Mouse (Mus musculus) adrenal gland (tissue): Measurements from ENCODE around the gene Smad1.

Experiments used
- intact Hi-C: fragments of 180-260 bp; cut with DNase I; formaldehyde crosslinking; loops from one replicate; pipeline ENCODE4 v1.15.1; 2025

The Smad1 gene

DNA sequence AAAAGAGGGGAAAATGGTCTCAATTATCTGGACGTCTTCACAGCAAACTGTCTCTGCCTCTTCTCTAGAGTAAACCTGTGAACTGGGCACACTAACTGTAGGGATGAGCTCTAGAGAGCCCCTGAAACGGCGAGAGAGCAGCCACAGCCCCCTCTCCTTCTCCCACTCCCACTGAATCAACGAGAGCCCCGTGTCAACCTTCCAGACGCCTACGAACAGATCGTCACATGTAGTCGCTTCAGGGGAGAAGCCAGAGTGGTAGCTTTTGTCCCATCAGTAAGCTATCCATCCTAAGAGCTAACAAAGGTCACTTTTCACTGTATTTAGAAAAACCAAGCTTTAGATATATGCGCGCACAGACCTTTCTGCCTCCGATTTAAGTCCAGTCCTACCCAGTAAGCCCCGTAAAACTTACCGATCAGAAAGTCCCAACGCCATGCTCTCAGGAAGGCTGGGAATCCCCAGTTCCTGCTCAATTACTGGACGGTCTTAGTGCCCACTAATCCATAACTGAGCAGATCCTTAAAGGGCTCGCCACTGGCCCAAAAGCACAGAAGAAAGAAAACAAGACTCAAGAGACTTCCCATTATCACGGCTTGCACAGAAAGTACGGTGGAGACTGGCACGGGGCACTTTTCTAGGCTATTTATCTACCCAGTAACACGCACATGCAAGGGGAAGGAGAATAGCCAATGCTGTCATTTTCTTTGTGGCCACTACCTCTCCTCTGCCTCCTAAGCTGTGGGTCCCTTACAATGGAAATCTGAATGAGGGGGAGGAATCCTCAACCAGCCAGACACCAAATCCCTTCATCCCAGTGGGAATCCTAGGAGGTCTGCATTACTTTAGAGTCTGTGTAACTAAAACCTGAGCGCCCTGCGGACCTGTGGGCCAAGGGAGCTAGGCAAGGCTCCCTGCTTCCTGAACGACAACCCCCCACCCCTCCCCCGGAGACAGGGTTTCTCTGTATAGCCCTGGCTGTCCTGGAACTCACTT is 14.7 kb downstream of the Smad1 start:
- intact Hi-C loops: no loop called here

DNA sequence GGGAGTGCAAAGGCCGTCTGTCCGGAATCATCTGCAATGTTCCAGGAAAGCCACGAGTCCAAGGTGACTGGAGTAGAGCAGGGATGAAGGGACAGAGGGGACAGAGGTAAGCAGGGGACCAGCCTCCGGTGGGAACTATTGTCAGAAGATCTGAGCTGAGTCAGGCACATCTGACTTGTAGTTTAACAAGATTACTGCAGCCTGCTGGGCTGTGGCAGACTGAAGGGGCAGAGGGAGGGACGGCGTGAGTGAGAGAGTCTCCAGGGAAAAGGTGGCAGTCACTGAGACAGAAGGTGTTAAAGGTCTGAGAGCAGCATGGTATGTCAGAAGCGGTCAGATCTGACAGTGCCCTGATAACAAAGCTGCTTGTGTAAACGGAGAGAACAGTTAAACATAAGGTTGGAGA is 16.5 kb downstream of the Smad1 start:
- intact Hi-C loops: no loop called here

DNA sequence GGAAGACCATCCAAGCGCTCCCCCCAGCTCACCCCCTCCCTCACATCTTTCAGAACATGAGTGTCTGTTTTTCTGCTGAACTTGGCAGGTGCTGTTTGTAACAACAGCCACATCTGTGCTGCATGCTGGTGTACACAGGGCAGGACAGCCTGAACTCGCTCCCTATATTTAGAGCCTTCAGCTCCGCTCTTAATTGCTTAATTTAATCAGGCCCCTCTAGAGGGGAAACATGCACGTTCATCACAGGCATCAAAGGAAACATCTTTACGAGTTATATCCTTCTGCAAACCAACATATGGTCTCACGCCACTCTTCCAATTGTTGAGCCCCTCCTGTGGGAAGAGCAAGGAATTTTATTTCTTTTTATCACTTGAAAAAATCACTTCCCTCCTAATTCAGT is 17.5 kb downstream of the Smad1 start:
- intact Hi-C loops: no loop called here

DNA sequence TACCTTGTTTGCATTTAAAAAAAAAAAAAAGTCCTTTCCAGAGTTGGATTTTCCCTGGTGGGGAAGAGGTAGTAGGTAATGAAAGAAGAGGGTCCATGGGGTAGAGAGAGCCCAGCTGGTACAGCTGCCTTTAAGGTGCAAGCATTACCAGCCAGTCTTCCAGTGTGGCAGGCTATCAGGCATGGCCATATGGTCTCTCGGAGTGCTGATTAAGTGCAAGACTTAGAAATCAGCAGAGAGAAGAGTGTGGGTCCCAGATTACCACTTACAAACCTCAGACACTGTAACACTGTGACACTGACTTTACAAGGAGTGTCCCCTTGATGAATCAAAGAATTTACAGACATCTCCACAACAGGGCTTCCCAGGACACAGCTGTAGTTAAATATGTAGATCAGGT is 18.9 kb downstream of the Smad1 start:
- intact Hi-C loops: no loop called here

DNA sequence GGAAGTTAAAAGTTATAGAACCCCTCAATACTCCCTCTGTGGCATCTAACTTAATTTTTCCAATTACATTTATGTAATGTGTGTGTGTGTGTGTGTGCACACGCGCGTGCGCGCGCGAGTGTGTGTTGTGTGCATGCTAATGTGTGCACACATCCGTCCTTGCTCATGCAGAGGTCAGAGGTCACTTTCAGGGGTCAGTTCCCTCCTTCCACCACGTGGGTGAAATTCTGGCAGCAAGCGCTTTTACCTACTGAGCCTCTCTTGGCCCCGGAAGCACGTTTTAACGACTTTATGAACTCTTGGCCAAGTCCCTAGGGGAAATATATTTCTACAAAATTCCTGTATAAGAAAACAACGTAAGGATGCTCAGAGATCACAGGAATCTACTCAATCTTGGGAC is 19.3 kb downstream of the Smad1 start:
- intact Hi-C loops: no loop called here

DNA sequence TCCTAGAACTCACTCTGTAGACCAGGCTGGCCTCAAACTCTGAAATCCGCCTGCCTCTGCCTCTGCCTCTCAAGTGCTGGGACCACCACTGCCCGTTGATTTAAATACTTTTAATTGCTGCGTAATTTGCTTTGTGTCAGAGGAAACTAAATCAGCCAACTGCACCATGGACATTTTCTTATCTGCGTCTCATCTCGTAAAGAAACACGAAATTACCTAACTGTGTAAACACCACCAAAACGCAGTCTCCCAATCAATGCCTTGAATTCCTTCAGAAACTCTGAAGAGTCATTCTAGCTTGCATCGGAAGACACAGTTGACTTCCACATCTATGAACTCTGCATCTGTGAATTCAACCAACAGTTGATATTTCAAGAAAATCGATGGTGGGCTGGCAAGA is 22.7 kb downstream of the Smad1 start:
- intact Hi-C loops: no loop called here

DNA sequence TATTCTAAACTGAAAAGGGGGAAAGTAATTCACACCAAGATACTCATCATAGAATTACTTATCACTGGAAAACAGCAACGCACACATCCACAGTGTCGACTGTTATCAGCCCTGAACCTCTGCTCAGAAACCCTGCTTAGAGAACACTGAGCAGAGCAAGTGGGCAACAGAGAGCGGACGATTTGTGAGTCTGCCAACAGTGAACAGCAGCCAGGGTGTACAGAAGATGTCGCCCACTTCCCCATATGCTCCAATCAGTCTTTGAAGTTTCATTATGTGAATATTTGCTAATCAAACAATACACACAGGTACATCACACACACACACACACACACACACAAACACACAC is 23.6 kb downstream of the Smad1 start:
- intact Hi-C loops: no loop called here

DNA sequence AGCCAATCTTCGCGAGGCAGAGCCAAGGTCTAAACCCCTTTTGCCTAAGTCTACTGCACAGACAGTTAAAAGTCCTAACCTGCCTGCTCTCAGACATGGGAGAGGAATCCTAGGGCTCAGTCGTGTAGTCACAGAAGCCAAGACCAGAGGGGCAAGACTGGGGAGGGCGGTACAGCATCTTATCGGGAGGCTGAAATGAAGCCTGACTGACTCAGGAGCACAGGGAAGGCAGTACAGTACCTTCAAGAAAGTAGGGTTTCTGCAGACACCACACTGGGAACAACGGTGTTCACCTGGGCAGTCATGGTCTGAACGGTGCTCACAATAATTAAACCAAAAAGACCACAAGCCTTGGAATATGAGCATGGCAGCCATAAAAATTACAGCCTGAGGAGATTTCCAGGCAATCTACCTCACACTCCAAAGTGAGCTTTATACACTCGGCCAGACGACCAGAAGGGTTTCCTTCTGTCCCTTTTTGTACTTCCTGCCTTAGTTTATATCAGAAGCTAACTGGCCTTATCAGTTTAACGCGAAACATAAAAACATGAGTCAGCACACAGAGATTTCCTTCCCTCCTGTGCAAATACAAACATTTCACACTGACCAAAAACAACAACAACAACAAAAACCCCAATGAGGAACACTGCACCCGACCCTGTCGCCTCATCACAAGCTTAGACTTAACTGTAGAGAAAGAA is 24.1 kb downstream of the Smad1 start:
- intact Hi-C loops: no loop called here

DNA sequence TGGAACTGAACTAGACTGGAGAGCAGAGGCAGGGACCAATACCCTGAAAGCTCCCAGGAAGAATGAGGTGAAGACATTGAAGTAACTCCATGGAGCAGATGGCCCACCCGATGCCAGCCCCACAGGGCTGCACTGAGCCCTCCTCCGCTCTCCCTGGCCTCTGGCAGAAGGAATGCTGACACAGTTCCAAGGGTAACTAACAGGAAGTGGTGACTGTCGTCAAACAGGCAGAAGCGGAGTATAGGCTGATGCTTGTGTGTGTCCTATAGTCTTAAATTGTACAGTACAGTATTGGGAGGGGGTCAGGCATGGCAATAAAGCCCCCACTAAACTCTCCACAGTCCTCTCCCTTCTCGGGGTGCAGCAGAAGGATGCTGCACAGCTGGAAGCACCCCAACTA is 24.9 kb downstream of the Smad1 start:
- intact Hi-C loops: no loop called here

DNA sequence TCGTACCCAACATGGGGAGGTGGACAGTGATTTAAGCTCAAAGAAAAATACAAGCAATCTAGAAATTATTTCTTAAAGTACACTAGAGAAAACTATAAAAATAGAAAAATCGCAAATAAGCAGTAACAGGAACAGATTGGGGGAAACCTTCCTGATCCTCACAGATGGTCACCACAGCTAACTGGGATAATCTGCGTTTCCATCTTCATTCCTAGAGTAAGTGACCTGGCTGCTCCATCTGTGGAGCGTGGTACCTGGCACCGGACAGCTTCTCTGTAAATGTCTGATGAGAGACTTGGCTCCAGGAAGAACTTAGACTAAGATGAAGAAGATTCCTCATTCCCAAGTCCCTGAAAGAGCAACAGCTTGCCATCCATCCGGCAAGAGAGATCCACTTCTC is 25.8 kb downstream of the Smad1 start:
- intact Hi-C loops: no loop called here

DNA sequence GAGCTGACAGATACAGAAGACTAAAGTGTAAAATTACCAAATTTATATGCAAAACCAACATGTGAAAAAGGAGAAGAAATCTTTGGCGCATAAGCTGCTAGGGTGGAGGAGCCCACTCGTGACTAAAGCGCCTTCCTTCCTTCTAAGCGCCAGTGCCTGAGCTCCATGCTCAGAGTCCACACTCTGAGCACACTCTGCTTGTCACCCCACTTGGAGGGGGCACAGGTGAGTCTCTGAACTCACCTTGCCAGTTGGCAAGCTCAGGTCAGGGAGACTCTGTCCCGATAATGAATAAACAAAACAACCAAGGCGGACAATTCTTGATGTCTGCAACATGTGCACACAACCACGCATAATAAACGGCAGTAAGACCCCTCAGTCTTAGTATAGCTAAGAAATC is 26.4 kb downstream of the Smad1 start:
- intact Hi-C loops: no loop called here

DNA sequence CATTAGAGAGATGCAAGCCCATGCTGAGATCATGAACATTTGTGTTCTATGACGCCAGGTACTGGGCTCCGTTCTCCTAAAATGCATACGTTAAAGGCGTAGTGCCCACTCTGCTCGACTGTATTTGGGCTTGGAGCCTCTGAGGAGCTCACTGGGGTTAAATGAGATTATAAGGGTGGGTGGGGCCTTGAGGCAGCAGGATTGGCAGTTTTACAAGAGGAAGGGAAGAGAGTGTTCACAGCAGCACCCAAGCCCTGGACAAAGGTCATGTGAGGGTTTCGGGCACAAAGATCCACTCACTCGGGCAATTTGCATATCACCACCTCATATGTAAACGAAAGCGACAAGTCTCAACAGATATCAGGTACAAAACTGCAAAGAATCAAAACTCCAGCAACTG is 26.8 kb downstream of the Smad1 start:
- intact Hi-C loops: no loop called here

DNA sequence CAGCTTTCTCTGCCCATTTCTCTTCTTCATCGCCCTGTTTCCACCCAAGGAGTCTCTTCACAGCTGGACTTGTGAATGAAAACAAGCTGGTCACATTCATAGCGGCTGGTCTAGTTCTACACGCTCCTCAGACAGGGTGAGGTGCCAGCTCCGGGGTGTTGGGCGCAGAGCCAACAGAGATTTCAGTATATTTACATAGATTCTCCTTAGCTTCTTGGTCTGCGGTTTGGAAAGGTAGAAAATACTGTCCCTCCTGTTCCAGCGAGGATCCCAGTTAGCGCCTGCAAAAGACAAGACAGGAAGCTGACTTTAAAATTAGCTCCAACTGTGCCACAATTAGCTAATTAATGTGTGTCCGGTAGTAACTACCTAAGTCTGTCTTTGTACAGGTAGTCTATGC is 27.2 kb downstream of the Smad1 start:
- intact Hi-C loops: no loop called here

DNA sequence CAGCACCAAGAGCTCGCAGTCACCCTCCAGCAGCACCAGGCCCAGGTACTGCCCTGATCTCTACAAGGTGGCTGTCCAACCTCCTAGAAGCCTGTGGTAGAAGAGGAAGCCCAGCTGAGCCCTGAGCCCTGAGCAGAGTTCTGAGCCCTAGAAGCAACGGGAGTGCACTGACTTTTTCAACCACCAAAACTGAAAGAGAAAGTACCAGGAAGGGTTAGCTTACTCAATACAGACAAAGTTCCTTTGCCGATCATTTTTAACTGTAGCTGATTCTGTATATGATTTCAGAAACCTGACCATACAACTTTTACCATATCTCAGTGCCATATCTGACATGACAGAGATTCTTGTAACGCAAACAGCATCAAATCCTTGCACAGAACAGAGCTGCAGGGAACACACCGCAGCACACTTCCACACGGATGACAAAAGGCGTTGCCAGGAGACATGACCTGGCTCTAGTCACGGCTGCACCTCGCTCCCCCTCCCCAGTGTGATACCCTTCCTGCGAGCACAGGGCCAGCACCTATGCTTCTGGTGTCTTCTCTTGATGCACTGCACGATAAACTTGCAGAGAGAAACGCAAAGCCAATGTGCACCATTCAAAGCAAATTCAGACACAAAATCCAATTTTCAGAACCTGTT is 28.6 kb downstream of the Smad1 start:
- intact Hi-C loops: no loop called here

DNA sequence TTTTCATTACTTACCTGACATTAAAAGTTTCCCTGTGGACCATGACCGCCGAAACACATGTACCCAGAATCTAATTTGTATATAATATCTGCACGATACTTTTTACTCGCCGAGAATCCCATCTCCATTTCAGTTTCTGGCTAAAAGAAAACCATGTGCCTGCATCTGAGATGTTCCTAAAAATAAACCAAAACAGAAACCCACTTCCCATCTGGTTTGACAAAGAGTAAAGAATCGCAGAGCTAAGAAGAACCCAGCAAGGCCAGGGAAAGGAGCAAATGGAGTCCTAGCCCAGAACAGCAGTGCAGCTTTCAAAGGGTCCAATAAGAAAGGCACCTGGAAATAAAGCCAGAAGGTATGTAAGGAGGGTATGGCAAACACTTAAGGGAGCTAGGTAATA is 30.2 kb downstream of the Smad1 start:
- intact Hi-C loops: no loop called here

DNA sequence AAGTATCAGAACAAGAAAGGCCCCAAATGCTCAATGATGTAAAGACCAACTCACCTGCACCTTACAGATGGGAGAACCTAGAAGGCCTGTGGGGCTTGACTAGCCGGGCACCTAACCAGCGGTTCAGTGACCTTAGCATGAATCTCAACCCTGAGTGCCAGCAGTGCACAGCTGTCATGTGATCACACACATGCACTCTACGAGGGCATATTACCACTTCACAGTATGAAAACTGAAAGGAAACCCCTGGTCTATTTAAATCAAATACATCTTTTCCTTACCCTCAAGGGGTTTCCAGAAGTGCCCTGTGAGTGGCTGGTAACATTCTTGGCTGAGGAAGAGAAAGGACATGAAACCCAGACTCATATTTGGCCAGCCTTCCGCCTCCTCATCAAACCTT is 31.4 kb downstream of the Smad1 start:
- intact Hi-C loops: no loop called here

DNA sequence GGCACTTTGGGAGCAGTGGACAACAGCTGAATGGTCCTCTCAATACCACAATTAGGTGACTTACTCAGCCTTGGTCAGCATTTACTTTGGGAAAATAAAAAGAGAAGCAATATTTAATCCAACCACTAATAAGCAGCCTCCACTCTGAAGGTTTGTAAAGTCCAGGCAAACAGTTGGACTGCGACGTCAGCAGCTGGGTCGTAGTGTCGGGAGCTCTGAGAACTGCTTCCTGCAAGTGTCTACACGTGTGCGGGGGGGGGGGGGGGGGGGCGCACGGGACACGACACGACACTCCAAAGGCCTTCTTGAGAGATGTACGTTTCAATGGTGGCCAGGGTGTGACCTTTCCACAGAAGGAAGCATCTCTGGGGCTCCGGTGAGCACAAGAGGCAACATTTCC is 32.0 kb downstream of the Smad1 start:
- intact Hi-C loops: no loop called here

DNA sequence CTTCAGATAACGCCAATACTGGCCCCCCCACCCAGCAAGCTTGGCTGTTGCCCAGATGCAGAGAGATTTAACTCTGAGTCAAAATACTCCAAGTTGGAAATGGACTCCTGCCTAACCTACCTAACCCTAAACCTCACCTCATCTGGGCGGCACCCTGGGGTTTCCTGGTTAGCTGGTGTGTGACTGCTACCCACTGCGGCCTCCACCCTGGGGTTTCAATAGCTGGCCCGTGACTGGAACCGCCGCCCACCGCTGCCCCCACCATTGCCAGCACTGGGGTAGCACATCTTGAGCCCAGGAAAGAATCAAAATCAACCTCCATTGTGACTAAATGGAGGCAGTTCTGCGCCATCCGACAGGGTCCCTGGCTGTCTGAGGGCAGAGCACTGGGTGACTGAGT is 33.1 kb downstream of the Smad1 start:
- intact Hi-C loops: no loop called here

DNA sequence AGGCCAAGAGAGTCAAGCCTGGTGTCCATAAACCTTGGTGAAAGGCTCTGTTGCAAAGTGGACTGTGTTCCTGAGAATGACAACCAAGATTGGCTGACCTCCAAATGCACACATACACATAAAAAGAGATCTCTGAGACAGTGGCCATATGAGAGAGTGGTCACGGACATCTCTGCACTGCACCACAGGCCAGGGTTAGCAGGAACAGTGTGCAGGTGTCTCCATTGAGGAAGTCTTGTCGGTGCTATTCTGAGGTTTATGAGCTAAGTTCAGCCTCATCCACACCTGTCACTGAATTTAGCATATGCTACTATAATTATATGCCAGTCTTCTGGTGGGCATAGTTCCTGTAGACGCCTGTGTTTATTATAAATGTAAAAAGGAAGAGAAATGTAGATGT is 33.6 kb downstream of the Smad1 start:
- intact Hi-C loops: no loop called here

DNA sequence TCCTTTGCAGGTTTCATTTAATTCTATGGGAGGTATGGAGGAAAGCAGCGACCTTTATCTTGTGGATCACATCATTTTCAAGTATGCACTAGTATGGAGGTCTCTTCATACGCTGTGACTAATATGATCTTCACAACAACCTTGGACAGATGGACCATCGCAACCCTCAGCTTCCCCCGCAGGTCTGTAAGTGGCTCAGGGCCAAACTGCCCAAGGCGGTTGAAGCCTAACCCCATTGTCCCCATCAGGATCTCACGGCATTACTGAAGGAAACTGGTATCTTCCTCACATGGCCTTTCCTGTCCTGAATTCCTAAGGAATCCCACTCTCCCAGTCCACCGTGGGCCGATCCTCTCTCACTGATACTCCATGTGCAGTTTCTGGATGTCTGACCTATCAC is 34.5 kb downstream of the Smad1 start:
- intact Hi-C loops: no loop called here

DNA sequence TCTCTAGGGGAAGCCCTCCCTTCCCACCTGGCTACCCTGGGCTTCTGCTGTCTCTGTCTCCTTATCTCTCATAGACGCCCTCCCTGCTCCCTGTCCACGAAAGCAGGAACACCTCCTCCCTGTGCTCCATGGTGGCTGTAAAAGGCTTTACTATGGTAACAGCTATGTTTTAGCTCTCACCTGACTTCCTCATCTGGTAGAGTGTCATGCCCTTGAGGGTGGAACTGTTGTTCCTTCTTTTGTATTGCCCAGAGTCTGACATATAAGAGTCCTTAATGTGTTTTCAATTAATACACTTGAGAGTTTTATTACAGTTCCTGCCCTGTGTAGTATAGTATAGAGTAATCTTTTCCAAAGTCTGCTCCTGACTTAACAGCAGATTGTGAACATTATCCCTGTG is 36.9 kb downstream of the Smad1 start:
- intact Hi-C loops: no loop called here

DNA sequence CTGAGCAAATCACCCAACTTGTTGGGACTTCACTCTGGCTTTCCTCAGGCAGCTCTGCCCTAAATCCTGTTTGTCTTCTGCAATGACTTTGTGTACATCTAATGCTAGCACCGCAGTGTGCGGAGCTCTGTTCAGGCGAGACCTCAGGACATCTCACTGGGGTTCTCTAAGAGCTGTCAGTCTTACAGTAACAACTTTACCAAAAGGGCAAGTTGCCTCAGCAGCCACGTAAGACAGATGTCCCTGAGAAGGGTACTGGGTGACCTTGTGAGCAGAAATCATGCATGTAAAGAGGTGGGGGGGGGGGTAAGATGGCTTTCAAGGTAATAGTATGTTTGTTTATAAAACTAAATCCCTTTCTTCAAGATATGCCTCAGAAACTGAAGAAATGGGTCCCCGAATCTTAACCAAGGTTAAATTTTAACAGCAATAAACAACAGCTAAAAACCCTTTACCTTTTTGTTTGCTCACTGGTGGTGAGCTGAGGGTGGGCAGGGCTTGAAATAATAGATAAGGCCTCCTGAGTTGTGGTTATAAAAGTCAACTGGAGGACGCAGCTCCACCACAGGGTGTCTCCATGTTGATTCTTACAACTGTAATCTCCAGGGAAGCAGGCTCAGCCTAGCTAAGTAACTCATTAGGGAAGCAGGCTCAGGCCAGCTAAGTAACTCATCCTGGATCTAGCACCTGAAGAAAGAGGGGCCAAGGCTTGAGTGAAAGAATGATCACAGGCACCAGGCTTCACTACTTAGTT is 38.4 kb downstream of the Smad1 start:
- intact Hi-C loops: no loop called here
